Mouse (Mus musculus): ENCODE measurements at regions not wholly inside any gene's neighbourhood (a gene's known extent, or its start where the extent isn't known, plus 50 kb on each side); places are given as distances from the start of the nearest gene placed in this dataset.

DNA sequence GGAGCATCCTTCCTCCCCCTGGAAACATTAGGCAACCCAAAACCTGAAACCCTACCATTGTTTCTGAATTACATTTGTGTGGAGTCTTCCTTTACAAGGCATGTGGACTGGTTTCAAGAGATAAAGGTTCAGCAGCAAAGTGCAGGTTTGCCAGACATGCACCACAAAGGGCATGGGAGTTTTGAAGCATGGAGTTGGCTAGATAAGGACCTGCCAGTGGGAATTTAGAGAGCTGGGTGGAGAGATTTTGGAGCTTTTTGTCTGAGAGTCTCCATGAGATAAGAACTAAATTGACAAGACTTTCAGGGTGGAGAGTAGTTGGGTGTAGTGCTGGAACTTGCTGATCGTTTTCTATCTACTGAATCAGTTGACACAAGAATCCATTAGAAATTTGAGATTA is 6346.0 kb downstream of the 9330182O14Rik start:
- peak; percentile 52; the same call in 1 of the 2 replicates for TF ChIP-seq TAL1 (conservative IDR thresholded peaks at IDR 0.05; ENCODE audit: low read depth, low read length)
- TF ChIP-seq GATA1 (IDR thresholded peaks at IDR 0.05; ENCODE audit: borderline replicate concordance, low read length): no peak
- ATAC-seq (ENCODE audit: extremely low read depth, insufficient number of reproducible peaks, low FRiP score, poor library complexity, severe bottlenecking) (no peak), DNase-seq (ENCODE audit: low spot score) (no peak)
- H3K27me3 ChIP-seq (ENCODE audit: insufficient read depth, low read length): no peaks in the 10 kb centered on the region
- H3K36me3 ChIP-seq (replicated peaks): no peaks in the 10 kb centered on the region
- no peak overlapping the region for H3K4me3 ChIP-seq (ENCODE audit: low read depth, low read length)
- no peaks in the 10 kb centered on the region for H3K4me1 ChIP-seq (ENCODE audit: insufficient read depth, low read depth, low read length)
- H3K9me3 ChIP-seq (replicated peaks): no peaks in the 10 kb centered on the region

DNA sequence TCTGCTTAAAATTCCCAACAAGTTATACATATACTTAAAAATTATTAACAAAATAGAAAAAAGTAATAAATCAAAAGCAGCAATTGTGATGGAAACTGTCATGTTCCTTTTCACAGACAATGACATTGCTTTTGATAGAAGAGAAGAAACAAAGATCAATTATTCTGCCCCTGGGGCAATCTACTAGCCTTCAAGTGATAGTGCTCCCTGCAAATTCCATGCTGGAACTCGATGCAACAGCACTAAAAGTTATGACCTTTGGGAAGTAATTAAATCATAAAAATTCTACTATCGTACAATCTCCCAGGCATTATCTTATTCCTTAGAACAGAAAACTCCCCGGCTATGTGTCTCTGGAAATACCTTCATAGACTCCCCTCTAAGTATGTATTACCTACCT is 6354.8 kb downstream of the 9330182O14Rik start:
- DNase-seq (ENCODE audit: low spot score) (no peak), ATAC-seq (ENCODE audit: extremely low read depth, insufficient number of reproducible peaks, low FRiP score, poor library complexity, severe bottlenecking) (no peak)
- TF ChIP-seq TAL1 (conservative IDR thresholded peaks at IDR 0.05; ENCODE audit: low read depth, low read length): no peak
- no peak for TF ChIP-seq GATA2 (IDR thresholded peaks at IDR 0.05; ENCODE audit: borderline replicate concordance, low read depth, low read length)
- no peak for TF ChIP-seq POLR2AphosphoS5 (IDR thresholded peaks at IDR 0.05; ENCODE audit: insufficient replicate concordance, low read depth, low read length)
- no peak for TF ChIP-seq GATA1 (IDR thresholded peaks at IDR 0.05; ENCODE audit: borderline replicate concordance, low read length)
- no peak for TF ChIP-seq CTCF (IDR thresholded peaks at IDR 0.05; ENCODE audit: low read depth, low read length)

GRCm38 (mm10) chr15:46518928-46519327 is 6384.8 kb downstream of the 9330182O14Rik start:
- no peaks in the 10 kb centered on the region for H3K27me3 ChIP-seq (ENCODE audit: insufficient read depth, low read length)
- no peaks in the 10 kb centered on the region for H3K9me3 ChIP-seq (replicated peaks)
- ATAC-seq (ENCODE audit: extremely low read depth, insufficient number of reproducible peaks, low FRiP score, poor library complexity, severe bottlenecking): no peak
- H3K4me1 ChIP-seq (ENCODE audit: insufficient read depth, low read depth, low read length): no peaks in the 10 kb centered on the region
- TF ChIP-seq TAL1 (conservative IDR thresholded peaks at IDR 0.05; ENCODE audit: low read depth, low read length): no peak
- TF ChIP-seq CTCF (IDR thresholded peaks at IDR 0.05; ENCODE audit: low read depth, low read length): no peak
- TF ChIP-seq POLR2AphosphoS5 (IDR thresholded peaks at IDR 0.05; ENCODE audit: insufficient replicate concordance, low read depth, low read length): no peak
- TF ChIP-seq GATA1 (IDR thresholded peaks at IDR 0.05; ENCODE audit: borderline replicate concordance, low read length): no peak
- no peak for TF ChIP-seq GATA2 (IDR thresholded peaks at IDR 0.05; ENCODE audit: borderline replicate concordance, low read depth, low read length)
- H3K4me3 ChIP-seq (ENCODE audit: low read depth, low read length): no peak overlapping the region
- DNase-seq (ENCODE audit: low spot score): no peak
- H3K36me3 ChIP-seq (replicated peaks): no peaks in the 10 kb centered on the region

More for the DNA sequence above, 6354.8 kb downstream of the 9330182O14Rik start:
- H3K36me3 ChIP-seq (replicated peaks): no peaks in the 10 kb centered on the region
- H3K4me3 ChIP-seq (ENCODE audit: low read depth, low read length): no peak overlapping the region
- H3K27me3 ChIP-seq (ENCODE audit: insufficient read depth, low read length): no peaks in the 10 kb centered on the region
- no peaks in the 10 kb centered on the region for H3K9me3 ChIP-seq (replicated peaks)
- H3K4me1 ChIP-seq (ENCODE audit: insufficient read depth, low read depth, low read length): no peaks in the 10 kb centered on the region
